Mouse (Mus musculus) midbrain, embryonic 11.5 days (tissue): Measurements from ENCODE around the gene Cep95. TPM values are rescaled to one million over a fixed set of nuclear protein-coding genes. Genes with fewer than 3 reads are reported as not detected.

Experiments
- ATAC-seq: fragments of 200-750 bp; cut with Nextera tagmentation; 2 replicates; pipeline ENCODE4 v1.8.0; 2017; ENCODE audit warnings: moderate TSS enrichment, moderate library complexity; ENCODE audit not compliant: low FRiP score
- DNase-seq: peaks from one replicate; pipeline ENCODE4 v3.0.0; 2015; ENCODE audit warnings: low spot score; ENCODE audit errors: missing footprints
- H3K27ac ChIP-seq: fragments of 300-500 bp; sonication (generic); 2 replicates; pipeline ENCODE4 v1.5.1; 2014; ENCODE audit warnings: low read depth, low read length
- H3K27me3 ChIP-seq: fragments of 300-500 bp; sonication (generic); 2 replicates; pipeline ENCODE4 v1.6.1; 2014; ENCODE audit warnings: mild to moderate bottlenecking, low read length, moderate library complexity, mixed read lengths; ENCODE audit not compliant: control insufficient read depth, insufficient read depth
- H3K36me3 ChIP-seq: fragments of 300-500 bp; sonication (generic); 2 replicates; pipeline ENCODE4 v1.6.1; 2014; ENCODE audit warnings: mild to moderate bottlenecking, low read length, moderate library complexity, mixed read lengths; ENCODE audit not compliant: control insufficient read depth, insufficient read depth
- H3K4me1 ChIP-seq: fragments of 300-500 bp; sonication (generic); 2 replicates; pipeline ENCODE4 v1.6.1; 2014; ENCODE audit warnings: low read length; ENCODE audit not compliant: control insufficient read depth, insufficient read depth
- H3K4me2 ChIP-seq: fragments of 300-500 bp; sonication (generic); 2 replicates; pipeline ENCODE4 v1.6.1; 2014; ENCODE audit warnings: mild to moderate bottlenecking, moderate library complexity
- H3K4me3 ChIP-seq: fragments of 300-500 bp; sonication (generic); 2 replicates; pipeline ENCODE4 v1.5.1; 2014; ENCODE audit warnings: low read depth, low read length
- H3K9ac ChIP-seq: fragments of 300-500 bp; sonication (generic); 2 replicates; pipeline ENCODE4 v1.6.1; 2014; ENCODE audit warnings: low read length
- H3K9me3 ChIP-seq: fragments of 300-500 bp; sonication (generic); 2 replicates; pipeline ENCODE4 v1.6.1; 2016; ENCODE audit warnings: low read length; ENCODE audit not compliant: control insufficient read depth
- WGBS: fragments of 180-500 bp; shearing (Covaris S2); extraction: QIAGEN DNeasy Blood & Tissue Kit; methylation state at CpG from one replicate; pipeline ENCODE4 v1.1.7; 2014; 5-methylcytosine and 5-hydroxymethylcytosine counted together
- polyA plus RNA-seq: library from polyadenylated mRNA; unstranded; fragments of >200 nt; fragmentation: Nextera tagmentation; extraction: Ambion mirVana; gene quantifications from 2 replicates; pipeline ENCODE4 v1.2.1, GENCODE M21; 2014

Cep95 gene
- polyA plus RNA-seq, 1 experiment from 2014 or later = 22.1 TPM

GRCm38 (mm10) chr11:106816316-106816715 is 27.3 kb downstream of the Cep95 start:
- H3K27me3 ChIP-seq = no peaks in the 10 kb centered on the region
- H3K27ac ChIP-seq = no peak overlapping the region
- no peaks in the 10 kb centered on the region for H3K9me3 ChIP-seq
- H3K36me3 ChIP-seq = peaks cover 9% of the 10 kb centered on the region
- no peak overlapping the region for H3K4me2 ChIP-seq
- H3K4me3 ChIP-seq = no peak overlapping the region
- ATAC-seq (no peak), DNase-seq (no peak)
- H3K9ac ChIP-seq = no peak overlapping the region
- 84% methylated on average over 7 of the region's 7 CpGs for WGBS
- H3K4me1 ChIP-seq = no peaks in the 10 kb centered on the region

- ATAC-seq (no peak), DNase-seq (no peak)
- Histone ChIP-seq H3K27ac (no peak overlapping the region), H3K27me3 (no peaks in the 10 kb centered on the region), H3K9me3 (no peaks in the 10 kb centered on the region), H3K36me3 (peaks cover 6% of the 10 kb centered on the region; the same call in 1 of the 2 replicates), H3K4me3 (no peak overlapping the region), H3K4me1 (no peaks in the 10 kb centered on the region), H3K9ac (no peak overlapping the region), H3K4me2 (no peak overlapping the region)
- WGBS = 88% methylated on average over 3 of the region's 3 CpGs
Measured at GRCm38 (mm10) chr11:106817156-106817555, 28.1 kb downstream of the Cep95 start.

- Histone ChIP-seq H3K27me3 (no peaks in the 10 kb centered on the region), H3K4me3 (no peak overlapping the region), H3K36me3 (peaks cover 6% of the 10 kb centered on the region; the same call in 1 of the 2 replicates), H3K27ac (no peak overlapping the region), H3K9ac (no peak overlapping the region), H3K4me2 (no peak overlapping the region), H3K4me1 (no peaks in the 10 kb centered on the region), H3K9me3 (no peaks in the 10 kb centered on the region)
- DNase-seq (no peak), ATAC-seq (no peak)
- WGBS = 95% methylated on average over 6 of the region's 6 CpGs
Measured at GRCm38 (mm10) chr11:106817808-106818207, 28.8 kb downstream of the Cep95 start.

GRCm38 (mm10) chr11:106818341-106818740 is 29.3 kb downstream of the Cep95 start:
- Histone ChIP-seq H3K9ac (no peak overlapping the region), H3K27ac (no peak overlapping the region), H3K36me3 (peaks cover 6% of the 10 kb centered on the region), H3K9me3 (no peaks in the 10 kb centered on the region), H3K4me1 (no peaks in the 10 kb centered on the region), H3K4me2 (no peak overlapping the region), H3K27me3 (no peaks in the 10 kb centered on the region), H3K4me3 (no peak overlapping the region)
- DNase-seq (no peak), ATAC-seq (no peak)
- 91% methylated on average over 9 of the region's 9 CpGs for WGBS

- H3K27ac ChIP-seq = no peak overlapping the region
- H3K36me3 ChIP-seq = peaks cover 12% of the 10 kb centered on the region
Measured at GRCm38 (mm10) chr11:106819595-106819994, 30.5 kb downstream of the Cep95 start.

GRCm38 (mm10) chr11:106820252-106820651 is 31.2 kb downstream of the Cep95 start:
- Histone ChIP-seq H3K36me3 (peaks cover 12% of the 10 kb centered on the region), H3K4me1 (no peaks in the 10 kb centered on the region), H3K4me2 (no peak overlapping the region), H3K9ac (no peak overlapping the region), H3K27me3 (no peaks in the 10 kb centered on the region), H3K9me3 (no peaks in the 10 kb centered on the region), H3K27ac (no peak overlapping the region), H3K4me3 (no peak overlapping the region)
- 93% methylated on average over 6 of the region's 6 CpGs for WGBS
- DNase-seq = no peak
- no peak for ATAC-seq

More at GRCm38 (mm10) chr11:106819595-106819994, 30.5 kb downstream of the Cep95 start:
- DNase-seq (no peak), ATAC-seq (no peak)
- Histone ChIP-seq H3K4me1 (no peaks in the 10 kb centered on the region), H3K9ac (no peak overlapping the region), H3K27me3 (no peaks in the 10 kb centered on the region), H3K4me2 (no peak overlapping the region), H3K9me3 (no peaks in the 10 kb centered on the region), H3K4me3 (no peak overlapping the region)
- WGBS = 93% methylated on average over 9 of the region's 9 CpGs

- Histone ChIP-seq H3K4me2 (no peak overlapping the region), H3K27me3 (no peaks in the 10 kb centered on the region), H3K4me3 (no peak overlapping the region), H3K27ac (no peak overlapping the region), H3K9ac (no peak overlapping the region), H3K9me3 (no peaks in the 10 kb centered on the region), H3K4me1 (no peaks in the 10 kb centered on the region), H3K36me3 (peaks cover 12% of the 10 kb centered on the region)
- ATAC-seq (no peak), DNase-seq (no peak)
- WGBS = 93% methylated on average over 4 of the region's 4 CpGs
Measured at GRCm38 (mm10) chr11:106820972-106821371, 31.9 kb downstream of the Cep95 start.

- peaks cover 11% of the 10 kb centered on the region for H3K36me3 ChIP-seq
- no peak overlapping the region for H3K4me3 ChIP-seq
- ATAC-seq (no peak), DNase-seq (no peak)
- H3K27ac ChIP-seq = no peak overlapping the region
- no peaks in the 10 kb centered on the region for H3K27me3 ChIP-seq
- no peaks in the 10 kb centered on the region for H3K9me3 ChIP-seq
- no peaks in the 10 kb centered on the region for H3K4me1 ChIP-seq
- H3K9ac ChIP-seq = no peak overlapping the region
- 88% methylated on average over 6 of the region's 6 CpGs for WGBS
- no peak overlapping the region for H3K4me2 ChIP-seq
Measured at GRCm38 (mm10) chr11:106821397-106821796, 32.3 kb downstream of the Cep95 start.

- ATAC-seq = no peak
- 93% methylated on average over 8 of the region's 8 CpGs for WGBS
- H3K9ac ChIP-seq = no peak overlapping the region
Measured at GRCm38 (mm10) chr11:106822491-106822890, 33.4 kb downstream of the Cep95 start.

GRCm38 (mm10) chr11:106822911-106823310 is 33.9 kb downstream of the Cep95 start:
- no peaks in the 10 kb centered on the region for H3K4me1 ChIP-seq
- H3K4me3 ChIP-seq = no peak overlapping the region
- no peak overlapping the region for H3K4me2 ChIP-seq
- peaks cover 10% of the 10 kb centered on the region for H3K36me3 ChIP-seq
- H3K9me3 ChIP-seq = no peaks in the 10 kb centered on the region
- H3K27me3 ChIP-seq = no peaks in the 10 kb centered on the region
- H3K9ac ChIP-seq = no peak overlapping the region
- DNase-seq (no peak), ATAC-seq (no peak)
- no peak overlapping the region for H3K27ac ChIP-seq
- WGBS = 91% methylated on average over 5 of the region's 5 CpGs

More at GRCm38 (mm10) chr11:106822491-106822890, 33.4 kb downstream of the Cep95 start:
- Histone ChIP-seq H3K9me3 (no peaks in the 10 kb centered on the region), H3K4me3 (no peak overlapping the region), H3K27me3 (no peaks in the 10 kb centered on the region), H3K4me1 (no peaks in the 10 kb centered on the region), H3K4me2 (no peak overlapping the region), H3K27ac (no peak overlapping the region), H3K36me3 (peaks cover 10% of the 10 kb centered on the region)
- no peak for DNase-seq
